Mouse (Mus musculus): Measurements from ENCODE around the gene Tbc1d17.
A peak's percentile ranks its signal among the peaks of the same experiment; 100 is the strongest.

The Tbc1d17 gene

GRCm38 (mm10) chr7:44868919-44869696 lies 20.2 kb upstream of the Tbc1d17 start:
- DNase-seq (ENCODE audit: low spot score), result peak; percentile 67

GRCm38 (mm10) chr7:44868465-44868864 lies 19.6 kb upstream of the Tbc1d17 start:
- DNase-seq (ENCODE audit: low spot score), result peak; percentile 22

GRCm38 (mm10) chr7:44867802-44868201 lies 18.9 kb upstream of the Tbc1d17 start:
- no peak for DNase-seq (ENCODE audit: low spot score)

GRCm38 (mm10) chr7:44867010-44867702 lies 18.3 kb upstream of the Tbc1d17 start:
- no peak for DNase-seq (ENCODE audit: low spot score)

GRCm38 (mm10) chr7:44866276-44867009 lies 17.6 kb upstream of the Tbc1d17 start:
- DNase-seq (ENCODE audit: low spot score), result no peak

GRCm38 (mm10) chr7:44864595-44865542 lies 16.0 kb upstream of the Tbc1d17 start:
- DNase-seq (ENCODE audit: low spot score), result no peak

- DNase-seq (ENCODE audit: low spot score), result no peak
Observed at GRCm38 (mm10) chr7:44863982-44864494, 15.2 kb upstream of the Tbc1d17 start.

GRCm38 (mm10) chr7:44863210-44863609 lies 14.3 kb upstream of the Tbc1d17 start:
- DNase-seq (ENCODE audit: low spot score), result no peak

- DNase-seq (ENCODE audit: low spot score), result no peak
Observed at GRCm38 (mm10) chr7:44862434-44862833, 13.6 kb upstream of the Tbc1d17 start.

- DNase-seq (ENCODE audit: low spot score), result no peak
Observed at GRCm38 (mm10) chr7:44861429-44861816, 12.5 kb upstream of the Tbc1d17 start.

GRCm38 (mm10) chr7:44860576-44861428 lies 11.9 kb upstream of the Tbc1d17 start:
- peak; percentile 84 for DNase-seq (ENCODE audit: low spot score)

- no peak for DNase-seq (ENCODE audit: low spot score)
Observed at GRCm38 (mm10) chr7:44859896-44860295, 11.0 kb upstream of the Tbc1d17 start.

GRCm38 (mm10) chr7:44857905-44858304 lies 9.0 kb upstream of the Tbc1d17 start:
- DNase-seq (ENCODE audit: low spot score), result peak; percentile 58

- DNase-seq (ENCODE audit: low spot score), result peak; percentile 92
Observed at GRCm38 (mm10) chr7:44857042-44857552, 8.2 kb upstream of the Tbc1d17 start, which contains the start of gene Pnkp. Gene Pnkp, plus strand, starts transcription at chr7:44857139.

- DNase-seq (ENCODE audit: low spot score), result no peak
Observed at GRCm38 (mm10) chr7:44856265-44856916, 7.5 kb upstream of the Tbc1d17 start.

- DNase-seq (ENCODE audit: low spot score), result no peak
Observed at GRCm38 (mm10) chr7:44855036-44855435, 6.2 kb upstream of the Tbc1d17 start.

GRCm38 (mm10) chr7:44854356-44855031 lies 5.6 kb upstream of the Tbc1d17 start:
- DNase-seq (ENCODE audit: low spot score), result peak; percentile 87

GRCm38 (mm10) chr7:44853596-44854355 lies 4.9 kb upstream of the Tbc1d17 start:
- no peak for DNase-seq (ENCODE audit: low spot score)
